Mouse (Mus musculus) heart, postnatal 4 days (tissue): ENCODE data around the gene Nsd2. TPM values are rescaled to one million over a fixed set of nuclear protein-coding genes. Genes with fewer than 3 reads are reported as not detected.
"Not testable (repeated sequence)": the region's sequence is repeated elsewhere in the genome, so short reads cannot be mapped to it uniquely, and the experiment has no call there.

Experiments
- DNase-seq: peaks from one replicate; pipeline ENCODE4 v3.0.0; 2021
- microRNA-seq, 2 experiments: library from miRNA; unstranded; fragments of <30 nt; microRNA quantifications; one replicate each; pipeline ENCODE4 v1.2.0; 2021 to 2022
- total RNA-seq, 2 experiments: library from RNA; stranded (reverse); gene quantifications; 2 replicates each; pipeline ENCODE4 v1.2.3; 2021

Gene Nsd2
- total RNA-seq, 2 experiments from 2014 or later = 96.1 to 104 TPM

- no peak for DNase-seq
Measured at GRCm38 (mm10) chr5:33932413-33932812, 111.9 kb downstream of the Nsd2 start.

- DNase-seq = no peak
Measured at GRCm38 (mm10) chr5:33934081-33934480, 113.6 kb downstream of the Nsd2 start.

GRCm38 (mm10) chr5:33934877-33935276 is 114.4 kb downstream of the Nsd2 start:
- DNase-seq = no peak

GRCm38 (mm10) chr5:33935700-33936111 is 115.2 kb downstream of the Nsd2 start:
- peak; percentile 61 for DNase-seq

- peak; percentile 98 for DNase-seq
Measured at GRCm38 (mm10) chr5:33936120-33936707, 115.7 kb downstream of the Nsd2 start, which contains the start of gene Nelfa. Nelfa (minus strand) TSS chr5:33936413.

GRCm38 (mm10) chr5:33937230-33937629 is 116.7 kb downstream of the Nsd2 start:
- no peak for DNase-seq

GRCm38 (mm10) chr5:33938448-33938847 is 117.9 kb downstream of the Nsd2 start:
- DNase-seq = peak; percentile 46

- not testable (repeated sequence) for DNase-seq
Measured at GRCm38 (mm10) chr5:33947035-33947434, 126.5 kb downstream of the Nsd2 start.

Small RNA genes lying within 50 kb of the gene (microRNA-seq; reads per million reads assigned to microRNA genes)
- 0.82 to 2.1 reads per million in 2 experiments for gene Mir7024

Other genes with a start within 250 kb of the Nsd2 start
- gene Fam53a, start 191.1 kb upstream of the Nsd2 start, total RNA-seq = 10 to 100 TPM; 27.3 to 31.4 TPM
- 1 to 10 TPM; 1.2 to 1.5 TPM for gene Gm9903, start 190.8 kb upstream of the Nsd2 start, total RNA-seq
- 10 to 100 TPM; 33.4 to 41.5 TPM for gene Slbp, start 168.2 kb upstream of the Nsd2 start, total RNA-seq
- 10 to 100 TPM; 53.3 to 56.9 TPM for gene Tacc3, start 162.6 kb upstream of the Nsd2 start, total RNA-seq
- gene Tmem129, start 162.3 kb upstream of the Nsd2 start, total RNA-seq = 10 to 100 TPM; 16.0 to 19.2 TPM
- 10 to 100 TPM in 1 of 2 experiments, 1 to 10 TPM in 1; 8.6 to 10.5 TPM for gene Fgfr3, start 99.1 kb upstream of the Nsd2 start, total RNA-seq
- gene Letm1, start 37.9 kb upstream of the Nsd2 start, total RNA-seq = 100 to 1,000 TPM; 101 to 103 TPM
- 10 to 100 TPM; 16.9 to 18.3 TPM for gene Nelfa, start 115.7 kb downstream of the Nsd2 start, total RNA-seq
- gene Gm1673, start 162.7 kb downstream of the Nsd2 start, total RNA-seq = 10 to 100 TPM; 12.5 to 13.9 TPM
- gene Nat8l, start 175.3 kb downstream of the Nsd2 start, total RNA-seq = 1 to 10 TPM; 1.8 to 2.0 TPM